Mouse (Mus musculus): Measurements from ENCODE around the gene Pikfyve. TPM values are rescaled to one million over a fixed set of nuclear protein-coding genes. Genes with fewer than 3 reads are reported as not detected.

Pikfyve gene
- 12.1 and 13.9 TPM in 2 replicates for polyA plus RNA-seq (2012; rRNA removed)

- DNase-seq (ENCODE audit: extremely low spot score in 1 of 2, low spot score in 1 of 2), result peak; percentile 94 to 98
Measured at GRCm38 (mm10) chr1:65186287-65187073, at the start of gene Pikfyve, which contains the start of gene Idh1. Pikfyve (plus strand) TSS chr1:65186683. Idh1 (minus strand) TSS chr1:65186500.

- no peak for DNase-seq (ENCODE audit: extremely low spot score in 1 of 2, low spot score in 1 of 2)
Measured at GRCm38 (mm10) chr1:65137560-65137959, 48.9 kb upstream of the Pikfyve start.

- no peak for DNase-seq (ENCODE audit: extremely low spot score in 1 of 2, low spot score in 1 of 2)
Measured at GRCm38 (mm10) chr1:65144783-65145182, 41.7 kb upstream of the Pikfyve start.

- no peak for DNase-seq (ENCODE audit: extremely low spot score in 1 of 2, low spot score in 1 of 2)
Measured at GRCm38 (mm10) chr1:65146601-65147000, 39.9 kb upstream of the Pikfyve start.

GRCm38 (mm10) chr1:65147326-65147725 lies 39.2 kb upstream of the Pikfyve start:
- DNase-seq (ENCODE audit: extremely low spot score in 1 of 2, low spot score in 1 of 2), result no peak

- no peak for DNase-seq (ENCODE audit: extremely low spot score in 1 of 2, low spot score in 1 of 2)
Measured at GRCm38 (mm10) chr1:65147971-65148370, 38.5 kb upstream of the Pikfyve start.

GRCm38 (mm10) chr1:65154814-65155213 lies 31.7 kb upstream of the Pikfyve start:
- no peak for DNase-seq (ENCODE audit: extremely low spot score in 1 of 2, low spot score in 1 of 2)

- DNase-seq (ENCODE audit: extremely low spot score in 1 of 2, low spot score in 1 of 2), result no peak
Measured at GRCm38 (mm10) chr1:65156111-65156510, 30.4 kb upstream of the Pikfyve start.

- DNase-seq (ENCODE audit: extremely low spot score in 1 of 2, low spot score in 1 of 2), result peak in 1 of 2 experiments; percentile 35
Measured at GRCm38 (mm10) chr1:65162210-65162609, 24.3 kb upstream of the Pikfyve start.

- DNase-seq (ENCODE audit: extremely low spot score in 1 of 2, low spot score in 1 of 2), result no peak
Measured at GRCm38 (mm10) chr1:65167496-65167895, 19.0 kb upstream of the Pikfyve start.

- no peak for DNase-seq (ENCODE audit: extremely low spot score in 1 of 2, low spot score in 1 of 2)
Measured at GRCm38 (mm10) chr1:65169536-65169935, 16.9 kb upstream of the Pikfyve start.

- DNase-seq (ENCODE audit: extremely low spot score in 1 of 2, low spot score in 1 of 2), result no peak
Measured at GRCm38 (mm10) chr1:65169947-65170346, 16.5 kb upstream of the Pikfyve start.

- DNase-seq (ENCODE audit: extremely low spot score in 1 of 2, low spot score in 1 of 2), result no peak
Measured at GRCm38 (mm10) chr1:65171579-65171978, 14.9 kb upstream of the Pikfyve start.

GRCm38 (mm10) chr1:65173716-65174115 lies 12.8 kb upstream of the Pikfyve start:
- DNase-seq (ENCODE audit: extremely low spot score in 1 of 2, low spot score in 1 of 2), result no peak

GRCm38 (mm10) chr1:65176171-65176570 lies 10.3 kb upstream of the Pikfyve start:
- no peak for DNase-seq (ENCODE audit: extremely low spot score in 1 of 2, low spot score in 1 of 2)

- no peak for DNase-seq (ENCODE audit: extremely low spot score in 1 of 2, low spot score in 1 of 2)
Measured at GRCm38 (mm10) chr1:65176912-65177311, 9.6 kb upstream of the Pikfyve start.

GRCm38 (mm10) chr1:65177452-65177851 lies 9.0 kb upstream of the Pikfyve start:
- DNase-seq (ENCODE audit: extremely low spot score in 1 of 2, low spot score in 1 of 2), result no peak

- DNase-seq (ENCODE audit: extremely low spot score in 1 of 2, low spot score in 1 of 2), result peak; percentile 89 to 95
Measured at GRCm38 (mm10) chr1:65178126-65178901, 8.2 kb upstream of the Pikfyve start.

GRCm38 (mm10) chr1:65178902-65179432 lies 7.5 kb upstream of the Pikfyve start:
- DNase-seq (ENCODE audit: extremely low spot score in 1 of 2, low spot score in 1 of 2), result peak; percentile 94 to 99

GRCm38 (mm10) chr1:65179634-65180249 lies 6.7 kb upstream of the Pikfyve start:
- DNase-seq (ENCODE audit: extremely low spot score in 1 of 2, low spot score in 1 of 2), result peak in 1 of 2 experiments; percentile 90

- DNase-seq (ENCODE audit: extremely low spot score in 1 of 2, low spot score in 1 of 2), result no peak
Measured at GRCm38 (mm10) chr1:65181459-65181858, 5.0 kb upstream of the Pikfyve start.
